Mouse (Mus musculus) naive thymus-derived CD4-positive, alpha-beta T cell, adult 5 months (primary cell): ENCODE measurements around the gene Col12a1. TPM values are rescaled to one million over a fixed set of nuclear protein-coding genes. Genes with fewer than 3 reads are reported as not detected.

Experiments used
- polyA plus RNA-seq: library from polyadenylated mRNA; unstranded; fragments of 100-300 nt; shearing (Covaris generic); gene quantifications from one replicate; pipeline ENCODE4 v1.2.1, GENCODE M21; 2017

Col12a1 gene
- polyA plus RNA-seq = not detected

DNA sequence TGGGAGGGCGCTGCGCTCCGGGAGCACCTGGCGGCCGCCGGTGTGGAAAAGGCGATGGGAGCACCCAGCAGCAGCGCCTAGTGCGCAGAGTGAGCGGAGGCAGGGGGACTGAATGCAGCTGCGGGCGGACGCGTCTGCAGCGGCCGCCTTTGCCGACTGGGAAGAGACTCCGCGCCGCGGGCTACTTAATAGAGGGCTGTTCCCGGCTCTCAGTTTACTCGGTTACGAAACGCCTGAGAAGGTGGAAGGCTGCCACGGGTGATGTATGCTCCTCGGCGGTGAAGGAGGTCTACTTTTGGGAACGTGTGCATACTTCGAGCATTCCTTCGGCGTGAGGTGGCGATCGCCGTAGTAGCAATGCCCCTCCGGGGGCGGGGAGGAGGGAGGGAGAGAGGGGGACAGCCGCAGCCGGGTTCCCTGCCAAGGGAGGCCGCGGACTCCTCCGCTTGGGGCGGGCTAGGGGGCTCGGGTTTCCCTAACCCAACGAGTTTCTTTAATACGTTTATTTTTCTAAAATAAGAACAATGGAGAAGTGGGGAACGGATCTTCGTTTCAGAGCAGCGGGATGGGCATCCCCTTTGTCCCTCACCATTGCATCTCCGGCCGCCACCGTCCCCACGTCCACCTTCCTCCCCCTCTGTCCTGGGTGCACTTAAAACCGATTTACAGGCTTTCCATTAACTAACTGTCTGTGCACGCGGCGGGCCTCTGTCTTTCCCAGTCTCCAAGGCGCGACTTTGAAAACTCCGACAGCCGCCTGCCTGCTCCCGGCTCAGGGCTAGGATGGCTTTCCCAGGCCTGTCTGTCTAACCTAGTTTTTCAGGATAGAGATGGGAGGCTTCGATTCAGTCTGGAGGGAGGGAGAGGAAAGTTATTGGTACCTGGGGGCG is at the start of gene Col12a1:
Col12a1 (minus strand) TSS at position 351 of the 890 bp plus-strand sequence.

DNA sequence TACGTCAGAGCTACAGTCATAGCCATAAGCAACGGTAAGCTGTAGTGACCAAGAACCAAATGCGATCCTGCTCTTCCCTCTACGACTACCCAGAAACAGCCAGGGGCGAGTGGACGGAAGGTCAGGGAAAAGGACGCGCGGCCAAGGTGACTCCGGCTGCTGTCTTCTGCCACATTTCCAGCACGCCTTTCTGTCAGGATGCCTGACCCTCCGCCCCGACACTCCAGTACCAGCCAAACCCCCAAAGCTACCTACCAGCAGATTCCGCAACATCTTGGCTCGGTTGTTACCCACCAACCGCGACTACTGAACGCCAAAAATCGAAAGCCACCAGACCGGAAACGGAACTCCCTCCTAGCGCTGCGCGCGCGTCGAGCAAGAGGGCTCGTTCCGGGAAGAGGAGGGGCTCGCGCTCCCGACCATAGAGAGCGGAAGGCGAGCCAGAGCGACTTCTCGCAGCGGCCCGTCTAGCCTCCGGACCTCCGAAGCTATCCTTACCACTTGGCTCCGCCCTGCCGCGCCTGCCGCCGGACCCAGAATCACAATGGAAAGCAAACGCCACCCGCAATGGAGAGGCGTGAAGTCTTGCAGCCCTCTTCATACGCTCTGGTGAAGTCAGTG is 40.9 kb upstream of the Col12a1 start, which contains the start of gene Cox7a2:
Cox7a2 (minus strand) TSS at position 494 of the 621 bp plus-strand sequence.

Other genes starting within 250 kb of the Col12a1 start
- 191 TPM for gene Cox7a2, start 41.0 kb upstream of the Col12a1 start, polyA plus RNA-seq
- 134 TPM for gene Tmem30a, start 74.7 kb upstream of the Col12a1 start, polyA plus RNA-seq